Mouse (Mus musculus) heart, postnatal 0 days (tissue): ENCODE data around the gene Ccdc181. TPM values are rescaled to one million over a fixed set of nuclear protein-coding genes. Genes with fewer than 3 reads are reported as not detected.
"Not testable (repeated sequence)": the region's sequence is repeated elsewhere in the genome, so short reads cannot be mapped to it uniquely, and the experiment has no call there.

Experiments used
- ATAC-seq: fragments of 200-750 bp; cut with Nextera tagmentation; 2 replicates; pipeline ENCODE4 v1.8.0; 2017; ENCODE audit warnings: low read depth, moderate number of reproducible peaks, moderate library complexity; ENCODE audit not compliant: insufficient read depth
- DNase-seq: peaks from one replicate; pipeline ENCODE4 v3.0.0-alpha.2; 2016; ENCODE audit warnings: low spot score
- H3K27ac ChIP-seq: fragments of 300-500 bp; sonication (generic); 2 replicates; pipeline ENCODE4 v1.5.1; 2014; ENCODE audit warnings: low read depth, mild to moderate bottlenecking
- H3K27me3 ChIP-seq: fragments of 300-500 bp; sonication (generic); 2 replicates; pipeline ENCODE4 v1.6.1; 2014; ENCODE audit warnings: low read length, mixed read lengths; ENCODE audit not compliant: control insufficient read depth, insufficient read depth
- H3K36me3 ChIP-seq: fragments of 300-500 bp; sonication (generic); replicated peaks from 2 replicates; pipeline ENCODE4 v1.6.1; 2014; ENCODE audit warnings: low read length, mixed read lengths; ENCODE audit not compliant: control insufficient read depth, insufficient read depth
- H3K4me1 ChIP-seq: fragments of 300-500 bp; sonication (generic); 2 replicates; pipeline ENCODE4 v1.6.1; 2014; ENCODE audit warnings: antibody characterized with exemption; ENCODE audit not compliant: control insufficient read depth, insufficient read depth
- H3K4me2 ChIP-seq: fragments of 300-500 bp; sonication (generic); 2 replicates; pipeline ENCODE4 v1.6.1; 2014; ENCODE audit warnings: low read depth, mild to moderate bottlenecking, low read length, moderate library complexity
- H3K4me3 ChIP-seq: fragments of 300-500 bp; sonication (generic); 2 replicates; pipeline ENCODE4 v1.5.1; 2014; ENCODE audit warnings: low read depth, low read length
- H3K9ac ChIP-seq: fragments of 300-500 bp; sonication (generic); replicated peaks from 2 replicates; pipeline ENCODE4 v1.6.1; 2014; ENCODE audit warnings: low read depth, low read length, mixed read lengths
- H3K9me3 ChIP-seq: fragments of 300-500 bp; sonication (generic); replicated peaks from 2 replicates; pipeline ENCODE4 v1.6.1; 2016; ENCODE audit warnings: low read length; ENCODE audit not compliant: control insufficient read depth
- CTCF ChIP-seq: IDR thresholded peaks from 2 replicates; pipeline ENCODE4 v1.5.1; 2016; ENCODE audit warnings: antibody characterized with exemption, control low read depth, low read depth
- EP300 ChIP-seq: IDR thresholded peaks from 2 replicates; pipeline ENCODE4 v1.6.1; 2016; ENCODE audit warnings: antibody characterized with exemption, low read depth
- WGBS: fragments of 180-500 bp; shearing (Covaris S2); extraction: QIAGEN DNeasy Blood & Tissue Kit; methylation state at CpG from one replicate; pipeline ENCODE4 v1.1.7; 2014; 5-methylcytosine and 5-hydroxymethylcytosine counted together
- polyA plus RNA-seq: library from polyadenylated mRNA; unstranded; fragments of >200 nt; fragmentation: Nextera tagmentation; extraction: Ambion mirVana; gene quantifications from 2 replicates; pipeline ENCODE4 v1.2.1, GENCODE M21; 2015
- total RNA-seq: library from RNA; depleted of rRNA; stranded (reverse); fragments of >200 nt; gene quantifications from 2 replicates; pipeline ENCODE4 v1.2.3, GENCODE M21; 2014; ENCODE audit warnings: low replicate concordance; rRNA removed

Gene Ccdc181
- total RNA-seq (1.1 and 6.9 TPM in 2 replicates), polyA plus RNA-seq (9.8 and 11.2 TPM in 2 replicates)

DNA sequence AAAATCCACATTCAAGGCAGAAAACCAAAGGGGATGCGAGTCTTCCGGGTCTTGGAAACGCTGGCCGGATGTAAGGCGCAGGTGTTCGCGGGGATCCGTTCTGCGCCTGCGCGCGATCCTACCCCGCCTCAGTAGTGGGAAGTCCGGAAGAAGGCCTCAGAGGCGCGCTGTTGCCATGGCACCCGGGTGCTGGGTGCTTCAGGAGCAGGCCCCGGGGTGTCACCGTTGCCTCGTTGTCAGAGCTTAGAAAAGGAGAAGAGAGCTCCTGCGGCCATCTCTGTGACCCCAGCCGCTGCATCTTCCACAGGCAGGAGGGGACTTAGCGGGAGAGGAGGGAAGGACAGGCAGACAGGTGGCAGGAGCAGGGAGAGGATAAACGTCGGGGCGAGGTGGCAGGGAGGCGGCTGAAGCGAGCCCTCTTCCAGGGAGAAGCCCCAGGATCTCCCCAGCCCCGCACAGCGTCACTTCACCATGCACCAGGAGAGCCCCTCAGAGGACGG, at the start of gene Ccdc181:
Ccdc181 (plus strand) TSS at position 131 of the 500 bp plus-strand sequence.
- Histone ChIP-seq H3K9ac (peak within 1 kb of the TSS; percentile 41), H3K27me3 (no peaks in the 10 kb centered on the region), H3K36me3 (0 out of 2 replicates have a peak, but pooled peaks cover 3% of the 10 kb centered on the region), H3K4me2 (peak within 1 kb of the TSS; percentile 76), H3K4me1 (no peaks in the 10 kb centered on the region), H3K27ac (no peak within 1 kb of the TSS), H3K9me3 (no peaks in the 10 kb centered on the region), H3K4me3 (peak within 1 kb of the TSS; percentile 57)
- peak; percentile 96 for ATAC-seq
- TF ChIP-seq CTCF, result peak; percentile 14; the same call in 1 of the 2 replicates
- no peak for TF ChIP-seq EP300
- under 1% methylated on average over 31 of the region's 31 CpGs for WGBS
- DNase-seq, result peak; percentile 81

DNA sequence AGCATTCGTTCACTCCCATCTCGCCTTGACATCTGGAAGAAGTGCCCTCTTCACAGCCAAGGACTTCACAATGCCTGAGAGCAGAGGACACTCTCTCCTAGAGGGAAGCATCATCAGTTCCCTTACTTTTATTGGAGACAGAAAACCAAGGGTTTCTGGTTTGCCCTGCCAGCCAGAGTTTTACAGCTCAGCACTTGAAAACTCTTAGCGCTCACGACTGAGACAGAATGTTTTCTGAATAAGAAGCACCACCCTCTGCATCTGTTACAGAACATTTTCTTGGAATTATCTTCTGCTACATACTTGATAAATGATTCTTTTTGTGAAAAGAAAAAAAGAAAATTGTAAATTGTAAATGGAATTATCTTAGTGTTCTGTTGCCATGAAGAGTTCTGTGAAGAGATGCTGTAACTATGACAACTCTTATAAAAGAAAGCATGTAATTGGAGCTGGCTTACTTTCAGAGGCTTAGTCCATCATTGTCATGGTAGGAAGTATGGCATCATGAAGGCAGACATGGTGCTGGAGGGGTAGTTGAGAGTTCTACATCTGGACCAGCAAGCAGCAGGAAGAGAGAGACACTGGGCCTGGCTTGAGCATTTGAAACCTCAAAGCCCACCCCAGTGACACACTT, 43.3 kb upstream of the Ccdc181 start:
- not testable (repeated sequence) for H3K27me3 ChIP-seq, H3K36me3 ChIP-seq, H3K4me3 ChIP-seq, H3K4me2 ChIP-seq, H3K9me3 ChIP-seq, H3K9ac ChIP-seq, DNase-seq, H3K27ac ChIP-seq, ATAC-seq, H3K4me1 ChIP-seq
- 70% methylated on average over 2 of the region's 4 CpGs for WGBS

DNA sequence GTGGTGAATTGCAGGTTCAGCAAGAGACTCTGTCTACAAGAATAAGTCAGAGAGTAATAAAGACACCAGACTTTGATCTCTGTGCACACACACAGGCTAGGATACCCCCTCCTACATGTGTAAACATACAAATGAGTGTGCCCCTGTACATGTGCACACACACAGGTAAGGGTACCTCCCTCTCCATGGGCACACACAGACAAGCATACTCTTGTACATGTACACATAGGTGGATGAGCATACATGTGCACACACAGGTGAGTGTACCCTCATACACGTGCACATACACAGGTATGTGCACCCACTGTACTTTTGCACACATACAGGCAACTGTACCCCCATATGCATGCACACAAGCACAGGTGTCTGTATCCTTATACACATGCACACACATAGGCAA, 41.9 kb upstream of the Ccdc181 start:
- no peak for TF ChIP-seq EP300
- TF ChIP-seq CTCF, result no peak
- H3K9ac ChIP-seq, result no peak overlapping the region
- no peak for DNase-seq
- WGBS, result 55% methylated on average over 1 of the region's 1 CpGs
- H3K4me3 ChIP-seq, result no peak overlapping the region
- no peak for ATAC-seq
- no peaks in the 10 kb centered on the region for H3K4me1 ChIP-seq
- no peaks in the 10 kb centered on the region for H3K9me3 ChIP-seq
- H3K27ac ChIP-seq, result no peak overlapping the region
- no peaks in the 10 kb centered on the region for H3K36me3 ChIP-seq
- no peak overlapping the region for H3K4me2 ChIP-seq
- no peaks in the 10 kb centered on the region for H3K27me3 ChIP-seq

DNA sequence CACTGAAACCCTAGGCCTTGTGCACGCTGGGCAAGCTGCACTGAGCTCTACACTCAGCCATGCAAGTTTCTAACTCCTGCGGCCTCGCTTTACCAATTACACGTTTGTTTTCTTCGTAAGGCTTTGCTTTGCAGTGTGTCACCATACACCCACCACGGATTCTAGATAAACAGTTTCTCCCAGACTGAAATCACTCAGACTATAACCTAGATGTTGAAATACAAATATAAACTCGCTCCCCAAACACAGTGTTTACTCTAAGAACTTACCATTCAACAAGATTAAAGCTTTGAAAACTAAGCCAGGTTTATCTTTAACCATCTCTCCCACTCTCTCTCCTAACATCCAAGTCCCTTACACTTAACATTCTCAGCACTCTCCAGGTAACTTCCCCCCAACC, 40.3 kb upstream of the Ccdc181 start:
- H3K27ac ChIP-seq, result no peak overlapping the region
- ATAC-seq (no peak), DNase-seq (no peak)
- TF ChIP-seq EP300, result no peak
- no peak for TF ChIP-seq CTCF
- H3K9ac ChIP-seq, result no peak overlapping the region
- H3K9me3 ChIP-seq, result no peaks in the 10 kb centered on the region
- H3K27me3 ChIP-seq, result no peaks in the 10 kb centered on the region
- H3K4me2 ChIP-seq, result no peak overlapping the region
- 63% methylated on average over 7 of the region's 7 CpGs for WGBS
- no peaks in the 10 kb centered on the region for H3K4me1 ChIP-seq
- H3K36me3 ChIP-seq, result no peaks in the 10 kb centered on the region
- no peak overlapping the region for H3K4me3 ChIP-seq

DNA sequence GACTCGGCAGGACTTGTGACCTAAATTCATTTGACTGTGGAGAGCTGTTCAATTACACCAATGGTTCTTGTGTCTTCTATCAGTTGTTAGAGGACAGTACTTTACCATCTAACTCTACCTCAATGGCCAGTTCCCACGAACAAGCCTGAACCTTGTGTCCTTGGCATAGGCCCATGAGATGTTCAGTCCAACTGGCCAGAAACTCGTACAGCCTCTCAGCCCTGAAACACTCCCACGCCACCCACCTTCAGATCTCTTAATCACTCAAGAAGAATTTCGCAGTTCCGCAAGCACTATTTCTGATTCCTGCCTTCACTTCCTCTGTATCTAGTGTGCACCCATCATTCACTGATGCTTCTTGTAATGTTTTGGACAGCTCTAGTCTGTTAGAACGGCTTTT, 39.3 kb upstream of the Ccdc181 start:
- Histone ChIP-seq H3K4me3 (no peak overlapping the region), H3K9me3 (no peaks in the 10 kb centered on the region), H3K36me3 (no peaks in the 10 kb centered on the region), H3K27me3 (no peaks in the 10 kb centered on the region), H3K4me2 (no peak overlapping the region), H3K9ac (no peak overlapping the region), H3K27ac (no peak overlapping the region), H3K4me1 (no peaks in the 10 kb centered on the region)
- WGBS, result 47% methylated on average over 7 of the region's 7 CpGs
- ATAC-seq, result no peak
- no peak for TF ChIP-seq EP300
- TF ChIP-seq CTCF, result no peak
- DNase-seq, result no peak

DNA sequence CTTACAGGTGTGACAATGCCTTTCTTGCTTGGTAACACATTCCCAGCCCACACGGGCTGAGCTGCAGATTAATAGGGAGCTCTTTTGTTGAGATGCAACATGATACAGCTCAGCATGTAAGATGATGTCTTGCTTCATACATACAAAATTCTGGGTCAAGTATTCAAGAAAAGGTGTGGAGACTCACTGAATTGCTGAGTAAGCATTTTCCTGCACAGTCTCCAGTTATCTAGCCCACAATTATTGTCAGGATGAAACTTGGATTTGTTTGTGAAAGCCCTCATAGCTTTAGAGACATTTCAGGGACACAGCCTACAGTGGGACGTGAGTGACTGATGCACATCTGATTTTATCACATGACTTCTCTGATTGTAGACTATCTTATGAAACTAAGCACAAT, 33.9 kb upstream of the Ccdc181 start:
- TF ChIP-seq EP300 (no peak), CTCF (no peak)
- H3K4me1 ChIP-seq, result no peaks in the 10 kb centered on the region
- no peaks in the 10 kb centered on the region for H3K27me3 ChIP-seq
- no peaks in the 10 kb centered on the region for H3K36me3 ChIP-seq
- DNase-seq (no peak), ATAC-seq (no peak)
- H3K9me3 ChIP-seq, result no peaks in the 10 kb centered on the region
- H3K9ac ChIP-seq, result no peak overlapping the region
- no peak overlapping the region for H3K4me2 ChIP-seq
- H3K4me3 ChIP-seq, result no peak overlapping the region
- WGBS, result 73% methylated on average over 2 of the region's 2 CpGs
- H3K27ac ChIP-seq, result no peak overlapping the region
